Mouse (Mus musculus): ENCODE data around the gene Med12.
"Not testable (repeated sequence)": the region's sequence is repeated elsewhere in the genome, so short reads cannot be mapped to it uniquely, and the experiment has no call there.

Gene Med12

GRCm38 (mm10) chrX:101299473-101300426, 25.9 kb downstream of the Med12 start:
- DNase-seq (ENCODE audit: low read depth, low spot score), result no peak

GRCm38 (mm10) chrX:101300427-101301030, 26.7 kb downstream of the Med12 start:
- peak; percentile 26 for DNase-seq (ENCODE audit: low read depth, low spot score)

- no peak for DNase-seq (ENCODE audit: low read depth, low spot score)
These were observed 27.8 kb downstream of the Med12 start for GRCm38 (mm10) chrX:101301654-101302053.

- no peak for DNase-seq (ENCODE audit: low read depth, low spot score)
These were observed 30.8 kb downstream of the Med12 start for GRCm38 (mm10) chrX:101304646-101305045.

GRCm38 (mm10) chrX:101309299-101309698, 35.5 kb downstream of the Med12 start:
- no peak for DNase-seq (ENCODE audit: low read depth, low spot score)

- peak; percentile 26 for DNase-seq (ENCODE audit: low read depth, low spot score)
These were observed 40.0 kb downstream of the Med12 start for GRCm38 (mm10) chrX:101313625-101314359.

- no peak for DNase-seq (ENCODE audit: low read depth, low spot score)
These were observed 45.9 kb downstream of the Med12 start for GRCm38 (mm10) chrX:101319775-101320174.

GRCm38 (mm10) chrX:101325989-101326899, 52.4 kb downstream of the Med12 start:
- peak; percentile 15 for DNase-seq (ENCODE audit: low read depth, low spot score)

GRCm38 (mm10) chrX:101329372-101330028, 55.7 kb downstream of the Med12 start:
- DNase-seq (ENCODE audit: low read depth, low spot score), result peak; percentile 74

GRCm38 (mm10) chrX:101332031-101332374, 58.2 kb downstream of the Med12 start:
- DNase-seq (ENCODE audit: low read depth, low spot score), result no peak

- DNase-seq (ENCODE audit: low read depth, low spot score), result peak; percentile 96
These were observed 58.8 kb downstream of the Med12 start for GRCm38 (mm10) chrX:101332375-101333211.

- peak; percentile 71 for DNase-seq (ENCODE audit: low read depth, low spot score)
These were observed 60.8 kb downstream of the Med12 start for GRCm38 (mm10) chrX:101334606-101335005.

GRCm38 (mm10) chrX:101338666-101339065, 64.8 kb downstream of the Med12 start:
- DNase-seq (ENCODE audit: low read depth, low spot score), result peak; percentile 37

- not testable (repeated sequence) for DNase-seq (ENCODE audit: low read depth, low spot score)
These were observed 69.0 kb downstream of the Med12 start for GRCm38 (mm10) chrX:101342837-101343236.

GRCm38 (mm10) chrX:101345456-101345855, 71.6 kb downstream of the Med12 start:
- no peak for DNase-seq (ENCODE audit: low read depth, low spot score)

- no peak for DNase-seq (ENCODE audit: low read depth, low spot score)
These were observed 72.6 kb downstream of the Med12 start for GRCm38 (mm10) chrX:101346475-101346874.

Measured in ZHBTc4 (cell line).